Mouse (Mus musculus): Measurements from ENCODE around the gene Tbl3. TPM values are rescaled to one million over a fixed set of nuclear protein-coding genes. Genes with fewer than 3 reads are reported as not detected.

Gene Tbl3
- polyA plus RNA-seq, 1 experiment: 66.6 TPM

DNA sequence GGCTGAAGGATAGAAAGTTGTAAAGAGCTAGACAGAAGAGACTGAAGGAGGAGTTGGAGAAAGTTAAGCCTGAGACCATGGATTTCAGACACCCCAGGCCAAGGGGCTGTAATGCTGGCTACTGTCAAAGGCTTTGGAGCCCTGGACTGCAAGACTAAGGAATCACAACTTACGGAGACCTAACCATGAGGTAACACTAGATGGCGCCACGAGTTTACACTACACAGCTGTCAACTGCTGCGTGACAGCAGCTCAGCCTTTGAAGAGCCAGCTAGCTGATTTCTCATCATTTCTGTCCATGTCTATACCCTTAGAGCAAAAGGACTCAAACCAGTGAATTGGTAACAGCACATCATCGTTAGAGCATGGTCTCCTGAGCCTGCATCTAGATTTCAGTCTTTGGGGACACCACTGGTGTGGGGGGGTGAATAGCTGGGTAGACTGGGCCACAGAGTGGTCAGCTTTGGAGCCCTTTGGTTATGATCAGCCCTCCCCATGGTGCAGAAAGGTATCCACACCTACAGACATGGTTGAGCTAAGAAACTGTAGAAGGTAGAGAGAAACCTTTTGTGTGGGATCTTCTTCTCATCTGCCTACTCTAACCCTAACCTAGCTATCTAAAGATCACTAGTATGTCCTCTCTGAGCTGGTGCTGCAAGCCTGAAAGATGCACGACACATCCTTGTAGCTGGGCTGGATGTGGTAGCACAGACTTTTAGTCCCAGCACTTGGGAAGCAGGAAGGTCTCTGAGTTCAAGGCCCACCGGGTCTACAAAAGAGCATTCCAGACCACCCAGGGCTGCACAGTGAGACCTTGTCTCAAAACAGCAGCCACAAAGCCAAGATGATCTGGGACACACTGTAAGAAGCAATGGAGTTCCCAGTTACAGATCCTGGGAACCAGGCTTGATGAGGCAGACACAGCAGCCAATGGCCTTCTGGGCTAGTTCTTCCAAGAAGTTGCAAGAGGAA lies 38.4 kb upstream of the Tbl3 start:
- no peak overlapping the region for H3K4me2 ChIP-seq (ENCODE audit: low read depth)
- no peaks in the 10 kb centered on the region for H3K27me3 ChIP-seq (ENCODE audit: control insufficient read depth, insufficient read depth, insufficient read length)
- no peak overlapping the region for H3K4me3 ChIP-seq
- no peaks in the 10 kb centered on the region for H3K79me2 ChIP-seq (ENCODE audit: control insufficient read depth, insufficient read depth)
- TF ChIP-seq CEBPB (IDR thresholded peaks at IDR 0.05; ENCODE audit: insufficient read depth, poor library complexity, severe bottlenecking) (no peak), POLR2A (IDR thresholded peaks at IDR 0.05; ENCODE audit: insufficient read length, low read depth) (no peak), USF1 (IDR thresholded peaks at IDR 0.05; ENCODE audit: low read depth) (no peak), MYOD1 (IDR thresholded peaks at IDR 0.05; ENCODE audit: control insufficient read depth in 1 of 3, insufficient read length in 2 of 3, low read depth in 2 of 3) (peak in 1 of 3 experiments; percentile 40), E2F4 (IDR thresholded peaks at IDR 0.05; ENCODE audit: insufficient read depth) (no peak)
- H3ac ChIP-seq (ENCODE audit: control insufficient read depth, insufficient read length): no peak overlapping the region
- H3K36me3 ChIP-seq (ENCODE audit: control insufficient read depth, insufficient read depth): no peaks in the 10 kb centered on the region

DNA sequence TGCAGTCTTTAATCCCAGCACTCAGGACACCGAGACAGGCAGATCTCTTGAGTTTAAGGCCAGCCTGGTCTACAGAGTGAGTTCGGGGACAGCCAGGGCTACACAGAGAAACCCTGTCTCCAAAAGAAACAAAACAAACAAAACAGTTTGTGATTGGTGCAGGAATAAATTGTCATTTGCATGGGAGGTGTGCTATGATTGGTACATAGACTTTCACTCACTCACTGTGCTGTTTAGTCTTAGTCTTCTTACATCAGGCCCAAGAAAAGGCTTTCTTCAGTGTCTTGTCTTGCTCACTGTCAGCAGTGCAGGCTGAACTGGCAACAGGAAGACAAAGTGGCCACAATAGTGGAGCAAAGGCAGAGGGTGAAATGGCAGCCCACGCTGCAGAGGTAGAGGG lies 36.9 kb upstream of the Tbl3 start:
- H3K27me3 ChIP-seq (ENCODE audit: control insufficient read depth, insufficient read depth, insufficient read length): no peaks in the 10 kb centered on the region

DNA sequence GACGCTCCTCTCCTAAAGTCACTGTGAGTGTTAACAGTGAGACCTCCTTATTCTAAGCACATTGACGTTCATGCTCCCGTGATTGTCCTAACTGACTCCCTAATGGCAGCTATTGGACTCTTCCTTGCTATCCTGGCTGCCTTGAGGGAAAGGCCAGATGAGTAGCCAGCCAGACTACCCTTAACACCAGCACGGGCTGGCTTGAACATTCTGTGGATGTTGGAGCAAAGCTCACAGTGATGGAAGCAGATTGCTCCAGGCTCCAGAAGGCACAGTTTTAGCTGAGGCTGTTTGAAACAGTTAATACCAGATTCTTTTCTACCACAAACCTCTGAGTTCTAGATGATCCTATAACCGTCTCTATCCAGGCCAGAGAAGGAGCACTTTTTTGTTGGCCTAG lies 36.4 kb upstream of the Tbl3 start:
- Histone ChIP-seq H3ac (ENCODE audit: control insufficient read depth, insufficient read length) (no peak overlapping the region), H3K4me2 (ENCODE audit: low read depth) (no peak overlapping the region), H3K36me3 (ENCODE audit: control insufficient read depth, insufficient read depth) (no peaks in the 10 kb centered on the region), H3K4me3 (no peak overlapping the region), H3K79me2 (ENCODE audit: control insufficient read depth, insufficient read depth) (no peaks in the 10 kb centered on the region), H3K27me3 (ENCODE audit: control insufficient read depth, insufficient read depth, insufficient read length) (no peaks in the 10 kb centered on the region)
- TF ChIP-seq MYOD1 (IDR thresholded peaks at IDR 0.05; ENCODE audit: control insufficient read depth in 1 of 3, insufficient read length in 2 of 3, low read depth in 2 of 3) (no peak), E2F4 (IDR thresholded peaks at IDR 0.05; ENCODE audit: insufficient read depth) (no peak), POLR2A (IDR thresholded peaks at IDR 0.05; ENCODE audit: insufficient read length, low read depth) (no peak), USF1 (IDR thresholded peaks at IDR 0.05; ENCODE audit: low read depth) (no peak)

More for the DNA sequence above, 36.9 kb upstream of the Tbl3 start:
- no peak overlapping the region for H3K4me3 ChIP-seq
- TF ChIP-seq SRF (IDR thresholded peaks at IDR 0.05; ENCODE audit: control insufficient read depth, insufficient read length, low read depth): no peak
- no peak for TF ChIP-seq MYOD1 (IDR thresholded peaks at IDR 0.05; ENCODE audit: control insufficient read depth in 1 of 3, insufficient read length in 2 of 3, low read depth in 2 of 3)
- TF ChIP-seq USF1 (IDR thresholded peaks at IDR 0.05; ENCODE audit: low read depth): no peak
- TF ChIP-seq TCF12 (IDR thresholded peaks at IDR 0.05; ENCODE audit: insufficient read depth, poor library complexity, severe bottlenecking): no peak
- no peak for TF ChIP-seq MYOG (IDR thresholded peaks at IDR 0.05; ENCODE audit: control insufficient read depth in 1 of 3, insufficient read depth in 1 of 3, insufficient read length in 2 of 3, low read depth in 2 of 3)
- TF ChIP-seq CEBPB (IDR thresholded peaks at IDR 0.05; ENCODE audit: insufficient read depth, poor library complexity, severe bottlenecking): no peak
- TF ChIP-seq POLR2A (IDR thresholded peaks at IDR 0.05; ENCODE audit: insufficient read length, low read depth): no peak
- TF ChIP-seq TCF3 (IDR thresholded peaks at IDR 0.05; ENCODE audit: insufficient read length, low read depth): no peak
- no peak for TF ChIP-seq REST (IDR thresholded peaks at IDR 0.05; ENCODE audit: insufficient read depth, insufficient read length)
- TF ChIP-seq E2F4 (IDR thresholded peaks at IDR 0.05; ENCODE audit: insufficient read depth): no peak
- no peak for TF ChIP-seq MAX (IDR thresholded peaks at IDR 0.05; ENCODE audit: low read depth)
- TF ChIP-seq POLR2AphosphoS2 (IDR thresholded peaks at IDR 0.05; ENCODE audit: insufficient read length, low read depth): no peak
- no peaks in the 10 kb centered on the region for H3K79me2 ChIP-seq (ENCODE audit: control insufficient read depth, insufficient read depth)
- no peak overlapping the region for H3K4me2 ChIP-seq (ENCODE audit: low read depth)
- no peaks in the 10 kb centered on the region for H3K36me3 ChIP-seq (ENCODE audit: control insufficient read depth, insufficient read depth)
- no peak overlapping the region for H3ac ChIP-seq (ENCODE audit: control insufficient read depth, insufficient read length)

DNA sequence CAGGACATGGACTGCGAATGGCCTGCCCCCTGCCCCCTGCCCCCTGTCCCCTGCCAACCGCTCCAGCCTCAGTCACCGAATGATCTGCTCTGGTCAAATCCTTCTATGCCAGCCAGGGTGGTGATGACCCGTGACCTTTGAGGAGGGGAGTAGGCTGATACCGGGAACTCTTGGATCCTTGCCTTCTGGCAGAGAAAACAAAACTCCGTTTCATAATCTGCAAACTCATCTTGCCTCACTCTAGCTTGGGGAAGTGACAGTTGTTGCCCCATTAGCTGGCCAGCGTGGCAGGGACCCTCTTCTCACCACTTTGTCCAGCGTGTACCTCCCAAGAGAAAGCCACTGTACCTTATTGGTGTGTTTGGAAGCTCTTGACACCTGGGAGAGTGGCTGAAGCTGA lies 34.8 kb upstream of the Tbl3 start:
- Histone ChIP-seq H3K4me2 (ENCODE audit: low read depth) (no peak overlapping the region), H3ac (ENCODE audit: control insufficient read depth, insufficient read length) (no peak overlapping the region), H3K36me3 (ENCODE audit: control insufficient read depth, insufficient read depth) (no peaks in the 10 kb centered on the region), H3K27me3 (ENCODE audit: control insufficient read depth, insufficient read depth, insufficient read length) (no peaks in the 10 kb centered on the region), H3K4me3 (no peak overlapping the region), H3K79me2 (ENCODE audit: control insufficient read depth, insufficient read depth) (peaks cover 4% of the 10 kb centered on the region)
- TF ChIP-seq TCF12 (IDR thresholded peaks at IDR 0.05; ENCODE audit: insufficient read depth, poor library complexity, severe bottlenecking): no peak
- no peak for TF ChIP-seq MYOD1 (IDR thresholded peaks at IDR 0.05; ENCODE audit: control insufficient read depth in 1 of 3, insufficient read length in 2 of 3, low read depth in 2 of 3)
- no peak for TF ChIP-seq MYOG (IDR thresholded peaks at IDR 0.05; ENCODE audit: control insufficient read depth in 1 of 3, insufficient read depth in 1 of 3, insufficient read length in 2 of 3, low read depth in 2 of 3)
- TF ChIP-seq E2F4 (IDR thresholded peaks at IDR 0.05; ENCODE audit: insufficient read depth): no peak
- no peak for TF ChIP-seq TCF3 (IDR thresholded peaks at IDR 0.05; ENCODE audit: insufficient read length, low read depth)
- no peak for TF ChIP-seq REST (IDR thresholded peaks at IDR 0.05; ENCODE audit: insufficient read depth, insufficient read length)
- no peak for TF ChIP-seq USF1 (IDR thresholded peaks at IDR 0.05; ENCODE audit: low read depth)
- no peak for TF ChIP-seq SRF (IDR thresholded peaks at IDR 0.05; ENCODE audit: control insufficient read depth, insufficient read length, low read depth)
- no peak for TF ChIP-seq POLR2A (IDR thresholded peaks at IDR 0.05; ENCODE audit: insufficient read length, low read depth)
- no peak for TF ChIP-seq MAX (IDR thresholded peaks at IDR 0.05; ENCODE audit: low read depth)
- TF ChIP-seq POLR2AphosphoS2 (IDR thresholded peaks at IDR 0.05; ENCODE audit: insufficient read length, low read depth): no peak

DNA sequence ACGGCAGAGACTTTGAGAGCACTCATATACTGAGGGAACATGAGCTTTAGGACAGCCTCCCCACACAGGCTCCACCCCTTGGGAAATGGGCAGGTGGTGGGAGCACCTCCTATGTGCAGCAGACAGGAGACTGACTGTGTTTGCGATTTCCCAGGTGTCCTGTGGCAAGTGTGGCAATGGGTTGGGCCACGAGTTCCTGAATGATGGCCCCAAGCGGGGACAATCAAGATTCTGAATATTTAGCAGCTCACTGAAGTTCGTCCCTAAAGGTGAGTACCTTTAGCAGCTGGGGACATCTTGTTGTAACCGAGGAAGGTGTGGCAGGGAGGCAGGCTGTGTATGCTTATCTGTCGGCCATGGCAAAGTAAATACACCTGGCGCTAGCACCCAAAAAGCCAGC lies 32.5 kb upstream of the Tbl3 start:
- no peak for TF ChIP-seq MAX (IDR thresholded peaks at IDR 0.05; ENCODE audit: low read depth)
- TF ChIP-seq TCF12 (IDR thresholded peaks at IDR 0.05; ENCODE audit: insufficient read depth, poor library complexity, severe bottlenecking): no peak
- no peak for TF ChIP-seq CEBPB (IDR thresholded peaks at IDR 0.05; ENCODE audit: insufficient read depth, poor library complexity, severe bottlenecking)
- TF ChIP-seq MYOG (IDR thresholded peaks at IDR 0.05; ENCODE audit: control insufficient read depth in 1 of 3, insufficient read depth in 1 of 3, insufficient read length in 2 of 3, low read depth in 2 of 3): no peak
- no peak for TF ChIP-seq SRF (IDR thresholded peaks at IDR 0.05; ENCODE audit: control insufficient read depth, insufficient read length, low read depth)
- Histone ChIP-seq H3K36me3 (ENCODE audit: control insufficient read depth, insufficient read depth) (no peaks in the 10 kb centered on the region), H3ac (ENCODE audit: control insufficient read depth, insufficient read length) (no peak overlapping the region), H3K4me2 (ENCODE audit: low read depth) (no peak overlapping the region), H3K4me3 (no peak overlapping the region), H3K79me2 (ENCODE audit: control insufficient read depth, insufficient read depth) (peaks cover 6% of the 10 kb centered on the region), H3K27me3 (ENCODE audit: control insufficient read depth, insufficient read depth, insufficient read length) (no peaks in the 10 kb centered on the region)

Data from myocyte (in vitro differentiated cells).